Mouse (Mus musculus) embryonic facial prominence, embryonic 14.5 days (tissue): ENCODE measurements at regions not wholly inside any gene's neighbourhood (a gene's known extent, or its start where the extent isn't known, plus 50 kb on each side); places are given as distances from the start of the nearest gene placed in this dataset.

Source experiments
- ATAC-seq: fragments of 200-750 bp; cut with Nextera tagmentation; 2 replicates; pipeline ENCODE4 v1.8.0; 2017; ENCODE audit warnings: low read depth, moderate number of reproducible peaks, moderate TSS enrichment
- DNase-seq: peaks from one replicate; pipeline ENCODE4 v3.0.0-alpha.2; 2015; ENCODE audit warnings: low spot score
- H3K27ac ChIP-seq: fragments of 300-500 bp; sonication (generic); replicated peaks from 2 replicates; pipeline ENCODE4 v1.5.1; 2014; ENCODE audit warnings: low read depth, mild to moderate bottlenecking, low read length, moderate library complexity
- H3K27me3 ChIP-seq: fragments of 300-500 bp; sonication (generic); replicated peaks from 2 replicates; pipeline ENCODE4 v1.6.1; 2014; ENCODE audit warnings: low read length; ENCODE audit not compliant: control insufficient read depth, insufficient read depth
- H3K36me3 ChIP-seq: fragments of 300-500 bp; sonication (generic); 2 replicates; pipeline ENCODE4 v1.6.1; 2014; ENCODE audit warnings: low read length, mixed read lengths; ENCODE audit not compliant: control insufficient read depth, insufficient read depth
- H3K4me1 ChIP-seq: fragments of 300-500 bp; sonication (generic); 2 replicates; pipeline ENCODE4 v1.6.1; 2014; ENCODE audit warnings: antibody characterized with exemption, low read length; ENCODE audit not compliant: control insufficient read depth, insufficient read depth
- H3K4me2 ChIP-seq: fragments of 300-500 bp; sonication (generic); 2 replicates; pipeline ENCODE4 v1.6.1; 2014; ENCODE audit warnings: low read depth, mild to moderate bottlenecking, low read length, moderate library complexity, mixed read lengths
- H3K4me3 ChIP-seq: fragments of 300-500 bp; sonication (generic); 2 replicates; pipeline ENCODE4 v1.5.1; 2014; ENCODE audit warnings: low read depth, mild to moderate bottlenecking, low read length
- H3K9ac ChIP-seq: fragments of 300-500 bp; sonication (generic); 2 replicates; pipeline ENCODE4 v1.6.1; 2014; ENCODE audit warnings: low read depth, mild to moderate bottlenecking, low read length, moderate library complexity, mixed read lengths
- H3K9me3 ChIP-seq: fragments of 300-500 bp; sonication (generic); 2 replicates; pipeline ENCODE4 v1.6.1; 2016; ENCODE audit warnings: low read length; ENCODE audit not compliant: control insufficient read depth
- WGBS: fragments of 180-500 bp; shearing (Covaris S2); extraction: QIAGEN DNeasy Blood & Tissue Kit; methylation state at CpG from one replicate; pipeline ENCODE4 v1.1.7; 2014; 5-methylcytosine and 5-hydroxymethylcytosine counted together

DNA sequence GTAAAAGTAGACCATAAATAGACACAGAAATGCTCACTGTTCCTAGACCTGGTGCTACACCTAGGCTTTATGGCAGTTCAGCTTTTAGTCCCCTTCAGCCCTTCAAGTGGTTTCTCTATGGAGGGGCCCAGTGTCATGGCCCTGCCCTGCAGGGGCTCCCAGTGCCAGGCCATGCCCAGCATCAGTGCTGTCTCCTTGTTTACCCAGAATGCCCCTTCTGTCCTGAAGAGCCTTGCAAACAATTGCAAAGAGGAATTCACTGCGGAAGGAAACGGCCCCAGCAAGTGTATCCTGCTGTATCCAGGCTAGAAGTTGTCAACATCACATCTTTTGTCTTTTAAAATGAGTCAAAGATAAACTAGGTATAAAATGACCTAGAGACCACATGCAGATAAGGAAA, 74.7 kb upstream of the Ifngr1 start:
- 85% methylated on average over 2 of the region's 2 CpGs for WGBS
- ATAC-seq: no peak
- no peak overlapping the region for H3K4me2 ChIP-seq

GRCm38 (mm10) chr10:19518763-19519162, 73.0 kb upstream of the Ifngr1 start:
- ATAC-seq (no peak), DNase-seq (no peak)
- H3K27me3 ChIP-seq: no peaks in the 10 kb centered on the region
- no peak overlapping the region for H3K27ac ChIP-seq
- no peaks in the 10 kb centered on the region for H3K4me1 ChIP-seq
- WGBS: 12% methylated on average over 6 of the region's 6 CpGs
- no peak overlapping the region for H3K9ac ChIP-seq
- no peak overlapping the region for H3K4me2 ChIP-seq
- no peak overlapping the region for H3K4me3 ChIP-seq
- no peaks in the 10 kb centered on the region for H3K9me3 ChIP-seq
- H3K36me3 ChIP-seq: no peaks in the 10 kb centered on the region

More for the DNA sequence above, 74.7 kb upstream of the Ifngr1 start:
- Histone ChIP-seq H3K27me3 (no peaks in the 10 kb centered on the region), H3K4me1 (no peaks in the 10 kb centered on the region), H3K9ac (no peak overlapping the region), H3K4me3 (no peak overlapping the region), H3K27ac (no peak overlapping the region), H3K9me3 (no peaks in the 10 kb centered on the region), H3K36me3 (no peaks in the 10 kb centered on the region)
- no peak for DNase-seq

DNA sequence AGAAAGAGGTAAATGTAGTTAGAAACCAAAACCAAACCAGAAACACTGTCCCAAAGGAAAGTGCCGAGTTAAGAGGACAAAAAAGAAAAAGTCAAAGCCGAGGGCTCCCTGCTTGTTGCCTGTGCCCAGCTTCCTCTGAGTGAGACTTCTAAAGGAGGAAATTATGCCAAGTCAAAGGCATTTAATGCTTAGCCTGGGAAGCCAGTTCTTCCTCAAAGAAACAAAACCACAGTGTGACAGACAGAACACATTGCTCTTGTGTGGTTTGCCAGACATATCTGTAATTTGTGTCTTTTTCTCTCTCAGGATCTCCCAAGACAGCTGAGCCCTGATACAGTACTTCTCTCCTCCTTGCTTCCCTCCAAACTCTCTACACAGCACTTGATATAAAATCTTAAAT, 69.6 kb upstream of the Ifngr1 start:
- ATAC-seq (no peak), DNase-seq (peak; percentile 42)
- 53% methylated on average over 2 of the region's 2 CpGs for WGBS
- Histone ChIP-seq H3K9ac (no peak overlapping the region), H3K4me1 (no peaks in the 10 kb centered on the region), H3K4me2 (no peak overlapping the region), H3K36me3 (no peaks in the 10 kb centered on the region), H3K4me3 (no peak overlapping the region), H3K27me3 (no peaks in the 10 kb centered on the region), H3K27ac (no peak overlapping the region), H3K9me3 (no peaks in the 10 kb centered on the region)

- H3K9ac ChIP-seq: no peak overlapping the region
- no peak overlapping the region for H3K27ac ChIP-seq
- DNase-seq: no peak
- no peaks in the 10 kb centered on the region for H3K27me3 ChIP-seq
- H3K4me2 ChIP-seq: no peak overlapping the region
- no peaks in the 10 kb centered on the region for H3K36me3 ChIP-seq
- no peak for ATAC-seq
- no peaks in the 10 kb centered on the region for H3K4me1 ChIP-seq
- no peaks in the 10 kb centered on the region for H3K9me3 ChIP-seq
- no peak overlapping the region for H3K4me3 ChIP-seq
These were observed 65.8 kb upstream of the Ifngr1 start for GRCm38 (mm10) chr10:19525939-19526338.

- H3K4me1 ChIP-seq: no peaks in the 10 kb centered on the region
- H3K36me3 ChIP-seq: no peaks in the 10 kb centered on the region
- H3K27ac ChIP-seq: no peak overlapping the region
- H3K4me3 ChIP-seq: no peak overlapping the region
- ATAC-seq (no peak), DNase-seq (no peak)
- H3K9me3 ChIP-seq: no peaks in the 10 kb centered on the region
- H3K4me2 ChIP-seq: no peak overlapping the region
- no peak overlapping the region for H3K9ac ChIP-seq
- no peaks in the 10 kb centered on the region for H3K27me3 ChIP-seq
- WGBS: 22% methylated on average over 1 of the region's 1 CpGs
These were observed 65.4 kb upstream of the Ifngr1 start for GRCm38 (mm10) chr10:19526353-19526752.

- no peak overlapping the region for H3K27ac ChIP-seq
- no peak for ATAC-seq
- no peaks in the 10 kb centered on the region for H3K36me3 ChIP-seq
- no peak for DNase-seq
- no peaks in the 10 kb centered on the region for H3K4me1 ChIP-seq
- H3K27me3 ChIP-seq: no peaks in the 10 kb centered on the region
- H3K9me3 ChIP-seq: no peaks in the 10 kb centered on the region
- H3K4me3 ChIP-seq: no peak overlapping the region
- no peak overlapping the region for H3K9ac ChIP-seq
- 81% methylated on average over 5 of the region's 5 CpGs for WGBS
- H3K4me2 ChIP-seq: no peak overlapping the region
These were observed 62.1 kb upstream of the Ifngr1 start for GRCm38 (mm10) chr10:19529655-19530054.

GRCm38 (mm10) chr10:19530056-19530455, 61.7 kb upstream of the Ifngr1 start:
- Histone ChIP-seq H3K4me1 (no peaks in the 10 kb centered on the region), H3K9ac (no peak overlapping the region), H3K4me2 (no peak overlapping the region), H3K9me3 (no peaks in the 10 kb centered on the region), H3K27me3 (no peaks in the 10 kb centered on the region), H3K36me3 (no peaks in the 10 kb centered on the region), H3K4me3 (no peak overlapping the region), H3K27ac (no peak overlapping the region)
- no peak for ATAC-seq
- 92% methylated on average over 6 of the region's 6 CpGs for WGBS
- no peak for DNase-seq

GRCm38 (mm10) chr10:19531452-19531851, 60.3 kb upstream of the Ifngr1 start:
- no peaks in the 10 kb centered on the region for H3K27me3 ChIP-seq
- no peak overlapping the region for H3K27ac ChIP-seq

GRCm38 (mm10) chr10:19532790-19533189, 59.0 kb upstream of the Ifngr1 start:
- no peaks in the 10 kb centered on the region for H3K36me3 ChIP-seq
- ATAC-seq (no peak), DNase-seq (no peak)
- H3K4me1 ChIP-seq: no peaks in the 10 kb centered on the region
- H3K9me3 ChIP-seq: no peaks in the 10 kb centered on the region
- no peaks in the 10 kb centered on the region for H3K27me3 ChIP-seq
- no peak overlapping the region for H3K9ac ChIP-seq
- H3K4me3 ChIP-seq: no peak overlapping the region
- 77% methylated on average over 3 of the region's 3 CpGs for WGBS
- H3K27ac ChIP-seq: no peak overlapping the region
- H3K4me2 ChIP-seq: no peak overlapping the region

More at GRCm38 (mm10) chr10:19531452-19531851, 60.3 kb upstream of the Ifngr1 start:
- DNase-seq (no peak), ATAC-seq (no peak)
- Histone ChIP-seq H3K9me3 (no peaks in the 10 kb centered on the region), H3K4me3 (no peak overlapping the region), H3K4me2 (no peak overlapping the region), H3K36me3 (no peaks in the 10 kb centered on the region), H3K4me1 (no peaks in the 10 kb centered on the region), H3K9ac (no peak overlapping the region)
- WGBS: 21% methylated on average over 1 of the region's 1 CpGs
